Mouse (Mus musculus): ENCODE measurements around the gene Morc2b. TPM values are rescaled to one million over a fixed set of nuclear protein-coding genes. Genes with fewer than 3 reads are reported as not detected.

Morc2b gene
- total and polyA plus RNA-seq, 3 experiments = not detected

DNA sequence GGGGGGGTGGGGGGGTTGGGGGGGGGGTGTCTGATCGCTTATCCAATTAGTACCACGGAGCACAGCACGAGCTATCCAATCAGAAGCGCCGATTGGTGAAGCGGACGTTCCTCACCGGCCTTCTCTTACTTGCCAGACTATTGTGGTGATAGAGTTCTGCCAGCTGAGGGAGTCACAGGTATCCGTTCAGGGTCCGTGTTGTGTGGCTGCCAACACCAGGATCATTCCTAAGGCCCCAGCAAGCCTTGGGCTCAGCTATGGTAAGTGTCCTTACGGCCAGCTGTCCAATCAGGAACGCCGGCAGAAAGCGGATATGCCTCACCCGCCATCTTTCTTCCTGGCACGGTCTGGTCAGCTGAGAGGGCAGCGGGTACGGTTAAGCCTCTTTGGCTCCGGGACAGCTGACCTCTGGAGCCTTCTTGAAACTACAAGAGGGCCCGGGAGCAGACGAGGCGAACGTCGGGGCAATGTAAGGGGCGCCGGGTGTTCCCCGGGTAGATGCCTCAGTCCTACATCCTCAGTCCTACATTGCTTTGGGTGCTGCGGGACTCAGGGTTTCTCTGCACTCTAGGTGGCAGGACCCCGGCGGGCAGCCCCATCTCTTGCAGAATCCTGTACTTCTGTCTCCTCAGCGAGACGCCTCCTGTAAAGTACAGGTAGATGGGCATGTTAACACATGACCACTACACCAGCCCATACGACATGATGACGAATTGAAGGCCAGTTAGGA lies 50.1 kb downstream of the Morc2b start, which contains the start of gene Zfp563 (continued):
- TF ChIP-seq ZNF384 (IDR thresholded peaks at IDR 0.05; ENCODE audit: low read depth, low read length) = no peak
- TF ChIP-seq ZMIZ1 (IDR thresholded peaks at IDR 0.05; ENCODE audit: low read depth, low read length) = no peak
- TF ChIP-seq KAT2A (IDR thresholded peaks at IDR 0.05; ENCODE audit: insufficient replicate concordance, low read length) = 0 out of 2 replicates have a peak, but pooled peaks have one; percentile 56
- no peak for TF ChIP-seq JUND (conservative IDR thresholded peaks at IDR 0.05; ENCODE audit: low read depth, low read length)

GRCm38 (mm10) chr17:33067958-33068357 lies 71.5 kb downstream of the Morc2b start, which contains the start of gene 4921501E09Rik:
4921501E09Rik (minus strand) TSS chr17:33068058.
- TF ChIP-seq E2F4 (IDR thresholded peaks at IDR 0.05; ENCODE audit: insufficient replicate concordance, low read depth, low read length) = no peak
- no peak for TF ChIP-seq PAX5 (IDR thresholded peaks at IDR 0.05; ENCODE audit: low read length)
- TF ChIP-seq CTCF (conservative IDR thresholded peaks at IDR 0.05 in 1 of 2, IDR thresholded peaks at IDR 0.05 in 1 of 2; ENCODE audit: low read depth in 2 of 2, low read length in 2 of 2) = no peak
- TF ChIP-seq JUND (conservative IDR thresholded peaks at IDR 0.05; ENCODE audit: low read depth, low read length) = no peak
- TF ChIP-seq USF2 (conservative IDR thresholded peaks at IDR 0.05; ENCODE audit: low read depth, low read length) = no peak
- TF ChIP-seq ZKSCAN1 (IDR thresholded peaks at IDR 0.05; ENCODE audit: borderline replicate concordance, low read depth, low read length) = no peak
- no peak for TF ChIP-seq IRF4 (IDR thresholded peaks at IDR 0.05; ENCODE audit: low read depth, low read length)
- TF ChIP-seq CHD1 (IDR thresholded peaks at IDR 0.05; ENCODE audit: low read depth, low read length) = no peak
- TF ChIP-seq HCFC1 (IDR thresholded peaks at IDR 0.05; ENCODE audit: low read depth, low read length) = no peak
- TF ChIP-seq TCF12 (IDR thresholded peaks at IDR 0.05; ENCODE audit: low read depth, low read length) = no peak
- no peak for TF ChIP-seq GABPA (IDR thresholded peaks at IDR 0.05; ENCODE audit: insufficient replicate concordance, low read depth, low read length)
- no peak for TF ChIP-seq ZC3H11A (IDR thresholded peaks at IDR 0.05; ENCODE audit: low read depth, low read length)
- TF ChIP-seq KAT2A (IDR thresholded peaks at IDR 0.05; ENCODE audit: insufficient replicate concordance, low read length) = no peak
- no peak for TF ChIP-seq MAZ (IDR thresholded peaks at IDR 0.05; ENCODE audit: low read depth, low read length)
- no peak for TF ChIP-seq MXI1 (IDR thresholded peaks at IDR 0.05; ENCODE audit: low read depth, low read length)
- TF ChIP-seq USF1 (IDR thresholded peaks at IDR 0.05; ENCODE audit: low read depth, low read length) = no peak
- no peak for TF ChIP-seq POLR2A (IDR thresholded peaks at IDR 0.05; ENCODE audit: low read depth, low read length)
- TF ChIP-seq UBTF (IDR thresholded peaks at IDR 0.05; ENCODE audit: low read depth, low read length) = no peak
- TF ChIP-seq MYC (IDR thresholded peaks at IDR 0.05; ENCODE audit: low read depth, low read length) = no peak
- H3K4me1 ChIP-seq (ENCODE audit: control insufficient read depth in 1 of 2, insufficient read depth in 2 of 2) = no peaks in the 10 kb centered on the region
- in situ Hi-C loops (cut with MboI; ENCODE audit: low pct_ligation_motif_present, low pct_unique_long_range_greater_than_20kb, low sequenced_read_pairs) = no loop called here
- no peak within 1 kb of the TSS for H3K27ac ChIP-seq (ENCODE audit: insufficient read depth, low read depth)
- no peak within 1 kb of the TSS for H3K9ac ChIP-seq (ENCODE audit: insufficient read depth, low read depth)
- DNase-seq (ENCODE audit: extremely low read depth) = no peak
- H3K4me2 ChIP-seq (ENCODE audit: insufficient read depth, low read depth, poor library complexity, severe bottlenecking) = no peak within 1 kb of the TSS
- dilution Hi-C loops (cut with MboI; ENCODE audit: extremely low pct_ligation_motif_present, extremely low pct_unique_long_range_greater_than_20kb, low sequenced_read_pairs) = no loop called here
- no peaks in the 10 kb centered on the region for H3K36me3 ChIP-seq (replicated peaks in 1 of 2; ENCODE audit: control insufficient read depth in 1 of 2, insufficient read depth in 1 of 2, low read length in 1 of 2)
- H3K79me2 ChIP-seq (replicated peaks; ENCODE audit: control insufficient read depth, extremely low read depth, insufficient read depth, poor library complexity, severe bottlenecking) = no peaks in the 10 kb centered on the region
- peaks cover 13% of the 10 kb centered on the region for H3K27me3 ChIP-seq (replicated peaks)
- H3K4me3 ChIP-seq (replicated peaks in 1 of 3; ENCODE audit: low read depth in 2 of 3, low read length in 2 of 3, poor library complexity in 1 of 3) = no peak within 1 kb of the TSS
- no peaks in the 10 kb centered on the region for H3K9me3 ChIP-seq (replicated peaks; ENCODE audit: low read length)

Other genes with a start within 250 kb of the Morc2b start
- 3.4 and 3.5 TPM in 2 replicates for gene Zfp870, start 248.0 kb downstream of the Morc2b start, total RNA-seq (2012; rRNA removed)
- gene Zfp870, start 248.0 kb downstream of the Morc2b start, total RNA-seq (2014; rRNA removed) = 5.8 and 6.4 TPM in 2 replicates
- gene Zfp870, start 248.0 kb downstream of the Morc2b start, polyA plus RNA-seq (2012; ENCODE audit: insufficient read length, low read depth) = 8.6 and 10.4 TPM in 2 replicates
- not detected in 2 replicates for gene Cyp4f14, start 222.3 kb downstream of the Morc2b start, total RNA-seq (2012; rRNA removed)
- gene Cyp4f14, start 222.3 kb downstream of the Morc2b start, total RNA-seq (2014; rRNA removed) = not detected in 2 replicates
- gene Cyp4f14, start 222.3 kb downstream of the Morc2b start, polyA plus RNA-seq (2012; ENCODE audit: insufficient read length, low read depth) = not detected in 2 replicates
- gene Cyp4f13, start 192.3 kb downstream of the Morc2b start, total RNA-seq (2012; rRNA removed) = 13.1 and 18.6 TPM in 2 replicates
- gene Cyp4f13, start 192.3 kb downstream of the Morc2b start, total RNA-seq (2014; rRNA removed) = 9.7 and 11.9 TPM in 2 replicates
- gene Cyp4f13, start 192.3 kb downstream of the Morc2b start, polyA plus RNA-seq (2012; ENCODE audit: insufficient read length, low read depth) = 12.2 and 18.5 TPM in 2 replicates
- gene Zfp472, start 173.9 kb downstream of the Morc2b start, total RNA-seq (2012; rRNA removed) = 9.7 and 12.9 TPM in 2 replicates
- 27.8 and 31.5 TPM in 2 replicates for gene Zfp472, start 173.9 kb downstream of the Morc2b start, total RNA-seq (2014; rRNA removed)
- 12.4 and 13.6 TPM in 2 replicates for gene Zfp472, start 173.9 kb downstream of the Morc2b start, polyA plus RNA-seq (2012; ENCODE audit: insufficient read length, low read depth)
- gene Zfp952, start 146.6 kb downstream of the Morc2b start, total RNA-seq (2012; rRNA removed) = 4.2 and 4.5 TPM in 2 replicates
- gene Zfp952, start 146.6 kb downstream of the Morc2b start, total RNA-seq (2014; rRNA removed) = 5.7 TPM in 2 replicates
- gene Zfp952, start 146.6 kb downstream of the Morc2b start, polyA plus RNA-seq (2012; ENCODE audit: insufficient read length, low read depth) = 4.3 and 5.5 TPM in 2 replicates
- gene Zfp763, start 106.3 kb downstream of the Morc2b start, total RNA-seq (2012; rRNA removed) = 3.1 and 3.2 TPM in 2 replicates
- gene Zfp763, start 106.3 kb downstream of the Morc2b start, total RNA-seq (2014; rRNA removed) = 5.7 and 6.0 TPM in 2 replicates
- gene Zfp763, start 106.3 kb downstream of the Morc2b start, polyA plus RNA-seq (2012; ENCODE audit: insufficient read length, low read depth) = 2.9 and 3.7 TPM in 2 replicates
- gene 4921501E09Rik, start 71.6 kb downstream of the Morc2b start, total RNA-seq (2012; rRNA removed) = not detected in 2 replicates
- gene 4921501E09Rik, start 71.6 kb downstream of the Morc2b start, total RNA-seq (2014; rRNA removed) = not detected in 2 replicates
- not detected in 2 replicates for gene 4921501E09Rik, start 71.6 kb downstream of the Morc2b start, polyA plus RNA-seq (2012; ENCODE audit: insufficient read length, low read depth)
- 3.5 and 4.1 TPM in 2 replicates for gene Zfp563, start 50.4 kb downstream of the Morc2b start, total RNA-seq (2012; rRNA removed)
- gene Zfp563, start 50.4 kb downstream of the Morc2b start, total RNA-seq (2014; rRNA removed) = 4.1 and 4.5 TPM in 2 replicates
- gene Zfp563, start 50.4 kb downstream of the Morc2b start, polyA plus RNA-seq (2012; ENCODE audit: insufficient read length, low read depth) = 1.9 and 3.7 TPM in 2 replicates
- gene Olfr55, start 28.8 kb upstream of the Morc2b start, total RNA-seq (2012; rRNA removed) = not detected in 2 replicates
- gene Olfr55, start 28.8 kb upstream of the Morc2b start, total RNA-seq (2014; rRNA removed) = not detected in 2 replicates
- gene Olfr55, start 28.8 kb upstream of the Morc2b start, polyA plus RNA-seq (2012; ENCODE audit: insufficient read length, low read depth) = not detected in 2 replicates
- not detected in 2 replicates for gene Olfr239, start 51.6 kb upstream of the Morc2b start, total RNA-seq (2012; rRNA removed)
- gene Olfr239, start 51.6 kb upstream of the Morc2b start, total RNA-seq (2014; rRNA removed) = not detected in 2 replicates
- gene Olfr239, start 51.6 kb upstream of the Morc2b start, polyA plus RNA-seq (2012; ENCODE audit: insufficient read length, low read depth) = not detected in 2 replicates
- gene Olfr1564, start 82.0 kb upstream of the Morc2b start, total RNA-seq (2012; rRNA removed) = not detected in 2 replicates
- gene Olfr1564, start 82.0 kb upstream of the Morc2b start, total RNA-seq (2014; rRNA removed) = not detected in 2 replicates
- 0.04 TPM in 1 of 2 replicates, not detected in the other for gene Olfr1564, start 82.0 kb upstream of the Morc2b start, polyA plus RNA-seq (2012; ENCODE audit: insufficient read length, low read depth)
- gene Zfp955a, start 115.5 kb upstream of the Morc2b start, total RNA-seq (2012; rRNA removed) = 5.9 and 7.5 TPM in 2 replicates
- 13.2 and 15.1 TPM in 2 replicates for gene Zfp955a, start 115.5 kb upstream of the Morc2b start, total RNA-seq (2014; rRNA removed)
- gene Zfp955a, start 115.5 kb upstream of the Morc2b start, polyA plus RNA-seq (2012; ENCODE audit: insufficient read length, low read depth) = 7.3 and 7.5 TPM in 2 replicates
- not detected in 2 replicates for gene Olfr63, start 125.0 kb upstream of the Morc2b start, total RNA-seq (2012; rRNA removed)
- gene Olfr63, start 125.0 kb upstream of the Morc2b start, total RNA-seq (2014; rRNA removed) = not detected in 2 replicates
- gene Olfr63, start 125.0 kb upstream of the Morc2b start, polyA plus RNA-seq (2012; ENCODE audit: insufficient read length, low read depth) = 0.03 and 0.08 TPM in 2 replicates
- 3.8 and 4.8 TPM in 2 replicates for gene Zfp955b, start 149.9 kb upstream of the Morc2b start, total RNA-seq (2012; rRNA removed)
- 8.4 and 11.0 TPM in 2 replicates for gene Zfp955b, start 149.9 kb upstream of the Morc2b start, total RNA-seq (2014; rRNA removed)
- gene Zfp955b, start 149.9 kb upstream of the Morc2b start, polyA plus RNA-seq (2012; ENCODE audit: insufficient read length, low read depth) = 17.8 and 25.7 TPM in 2 replicates
- gene Zfp81, start 219.2 kb upstream of the Morc2b start, total RNA-seq (2012; rRNA removed) = 4.6 and 6.5 TPM in 2 replicates
- 15.9 and 20.5 TPM in 2 replicates for gene Zfp81, start 219.2 kb upstream of the Morc2b start, total RNA-seq (2014; rRNA removed)
- gene Zfp81, start 219.2 kb upstream of the Morc2b start, polyA plus RNA-seq (2012; ENCODE audit: insufficient read length, low read depth) = 9.5 and 9.6 TPM in 2 replicates

Data from CH12.LX (cell line).